Mouse (Mus musculus) lung, postnatal 0 days (tissue): Measurements from ENCODE around the gene Igfbp6.

Source experiments
- CTCF ChIP-seq: IDR thresholded peaks from 2 replicates; pipeline ENCODE4 v1.5.1; 2016; ENCODE audit warnings: antibody characterized with exemption, mild to moderate bottlenecking
- EP300 ChIP-seq: IDR thresholded peaks from 2 replicates; pipeline ENCODE4 v1.6.1; 2016; ENCODE audit warnings: antibody characterized with exemption, mild to moderate bottlenecking, control low read depth

DNA sequence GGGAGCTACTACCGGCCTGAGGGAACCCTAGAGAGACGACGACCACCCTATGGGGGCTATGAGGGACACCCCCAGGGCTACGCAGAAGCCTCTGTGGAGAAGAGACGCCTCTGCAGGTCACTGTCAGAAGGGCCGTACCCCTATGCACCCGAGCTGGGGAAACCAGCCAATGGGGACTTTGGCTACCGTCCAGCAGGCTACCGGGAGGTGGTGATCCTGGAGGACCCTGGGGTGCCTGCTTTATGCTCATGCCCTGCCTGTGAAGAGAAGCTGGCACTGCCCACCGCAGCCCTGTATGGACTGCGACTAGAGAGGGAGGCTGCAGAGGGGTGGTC lies 32.7 kb upstream of the Igfbp6 start:
- TF ChIP-seq CTCF (no peak), EP300 (no peak)
